ENCODE assay signal across 24 mouse cellular contexts in genomic region chr10:13289252-13289961, GRCm38 (mm10).
DNase-seq lines count a peak whose midpoint lies in the region; ATAC-seq and TF ChIP-seq lines count a peak whose summit lies in the region.
"Had no signal": no experiment of that assay in that cellular context is flagged by ENCODE, and none has a peak within 500 bp of the region (broad histone marks: within the 10 kb centered on the region; RNA-seq: fewer than 3 reads in every experiment).

No protein-coding gene starts in this region.

- H3K36me3 ChIP-seq in forebrain, embryonic 16.5 days (ENCODE audit: control insufficient read depth, insufficient read depth): no peaks in the 10 kb centered on the region
- H3K36me3 ChIP-seq in forebrain, embryonic 11.5 days (ENCODE audit: control insufficient read depth, insufficient read depth, low read length): no peaks in the 10 kb centered on the region
- no peaks in the 10 kb centered on the region for H3K36me3 ChIP-seq in hindbrain, postnatal 0 days (ENCODE audit: insufficient read depth, low read length)
- 0 out of 2 replicates have a peak, but pooled peaks cover 3% of the 10 kb centered on the region for H3K36me3 ChIP-seq in hindbrain, embryonic 10.5 days
- no peaks in the 10 kb centered on the region for H3K36me3 ChIP-seq in midbrain, embryonic 15.5 days (replicated peaks)
- no peaks in the 10 kb centered on the region for H3K36me3 ChIP-seq in intestine, embryonic 15.5 days
- H3K36me3 ChIP-seq: neural tube, embryonic 15.5 days had no signal

- H3K9ac ChIP-seq in forebrain, embryonic 16.5 days (replicated peaks; ENCODE audit: low read depth, low read length): no peak overlapping the region
- no peak overlapping the region for H3K9ac ChIP-seq in forebrain, embryonic 11.5 days (ENCODE audit: low read length)
- no peak overlapping the region for H3K9ac ChIP-seq in hindbrain, postnatal 0 days (replicated peaks; ENCODE audit: low read length)
- H3K9ac ChIP-seq in midbrain, embryonic 15.5 days: no peak overlapping the region
- H3K9ac ChIP-seq in intestine, embryonic 15.5 days: no peak overlapping the region
- H3K9ac ChIP-seq: embryonic facial prominence, embryonic 12.5 days; forebrain, embryonic 13.5 days; heart, embryonic 15.5 days; limb, embryonic 12.5 days; neural tube, embryonic 15.5 days had no signal

- H3K9me3 ChIP-seq in forebrain, embryonic 16.5 days (ENCODE audit: control insufficient read depth, low read length): no peaks in the 10 kb centered on the region
- no peaks in the 10 kb centered on the region for H3K9me3 ChIP-seq in forebrain, embryonic 11.5 days (ENCODE audit: control insufficient read depth, low read length)
- H3K9me3 ChIP-seq in hindbrain, postnatal 0 days (ENCODE audit: low read length): no peaks in the 10 kb centered on the region
- no peaks in the 10 kb centered on the region for H3K9me3 ChIP-seq in hindbrain, embryonic 10.5 days
- no peaks in the 10 kb centered on the region for H3K9me3 ChIP-seq in midbrain, embryonic 15.5 days
- no peaks in the 10 kb centered on the region for H3K9me3 ChIP-seq in intestine, embryonic 15.5 days
- H3K9me3 ChIP-seq: embryonic facial prominence, embryonic 12.5 days; forebrain, embryonic 13.5 days; heart, embryonic 15.5 days; limb, embryonic 12.5 days; neural tube, embryonic 15.5 days had no signal

- no peaks in the 10 kb centered on the region for H3K27me3 ChIP-seq in forebrain, embryonic 16.5 days (replicated peaks; ENCODE audit: control insufficient read depth, insufficient read depth, low read length)
- no peaks in the 10 kb centered on the region for H3K27me3 ChIP-seq in forebrain, embryonic 11.5 days (ENCODE audit: control insufficient read depth, insufficient read depth, low read length)
- no peaks in the 10 kb centered on the region for H3K27me3 ChIP-seq in hindbrain, postnatal 0 days (ENCODE audit: insufficient read depth, low read length)
- H3K27me3 ChIP-seq in hindbrain, embryonic 10.5 days (ENCODE audit: insufficient read depth, poor library complexity, severe bottlenecking): no peaks in the 10 kb centered on the region
- H3K27me3 ChIP-seq in midbrain, embryonic 15.5 days (replicated peaks): no peaks in the 10 kb centered on the region
- no peaks in the 10 kb centered on the region for H3K27me3 ChIP-seq in intestine, embryonic 15.5 days (replicated peaks)
- H3K27me3 ChIP-seq: embryonic facial prominence, embryonic 12.5 days; forebrain, embryonic 13.5 days; heart, embryonic 15.5 days; limb, embryonic 12.5 days; neural tube, embryonic 15.5 days had no signal

- TF ChIP-seq CTCF in hindbrain, postnatal 0 days (IDR thresholded peaks at IDR 0.05; ENCODE audit: low read depth): no peak

- no peak overlapping the region for H3K4me2 ChIP-seq in forebrain, embryonic 16.5 days (ENCODE audit: low read length)
- H3K4me2 ChIP-seq in forebrain, embryonic 11.5 days (ENCODE audit: low read depth, low read length, severe bottlenecking): no peak overlapping the region
- H3K4me2 ChIP-seq in hindbrain, postnatal 0 days (ENCODE audit: low read depth, low read length): no peak overlapping the region
- H3K4me2 ChIP-seq in midbrain, embryonic 15.5 days: no peak overlapping the region
- no peak overlapping the region for H3K4me2 ChIP-seq in intestine, embryonic 15.5 days (replicated peaks)
- H3K4me2 ChIP-seq: embryonic facial prominence, embryonic 12.5 days; forebrain, embryonic 13.5 days; heart, embryonic 15.5 days; limb, embryonic 12.5 days; liver, embryonic 11.5 days; neural tube, embryonic 15.5 days had no signal

- WGBS in forebrain, embryonic 16.5 days: 81% methylated on average over 8 of the region's 8 CpGs
- WGBS in forebrain, embryonic 11.5 days: 87% methylated on average over 8 of the region's 8 CpGs
- 82% methylated on average over 8 of the region's 8 CpGs for WGBS in hindbrain, postnatal 0 days
- WGBS in hindbrain, embryonic 10.5 days: 90% methylated on average over 8 of the region's 8 CpGs
- 77% methylated on average over 8 of the region's 8 CpGs for WGBS in midbrain, embryonic 15.5 days
- 88% methylated on average over 8 of the region's 8 CpGs for WGBS in intestine, embryonic 15.5 days

- H3K27ac ChIP-seq in forebrain, embryonic 16.5 days (ENCODE audit: low read length): no peak overlapping the region
- H3K27ac ChIP-seq in forebrain, embryonic 11.5 days (ENCODE audit: low read depth, low read length): no peak overlapping the region
- no peak overlapping the region for H3K27ac ChIP-seq in hindbrain, postnatal 0 days
- no peak overlapping the region for H3K27ac ChIP-seq in hindbrain, embryonic 10.5 days
- H3K27ac ChIP-seq in midbrain, embryonic 15.5 days: no peak overlapping the region
- no peak overlapping the region for H3K27ac ChIP-seq in intestine, embryonic 15.5 days
- H3K27ac ChIP-seq: embryonic facial prominence, embryonic 12.5 days; forebrain, embryonic 13.5 days; heart, embryonic 15.5 days; kidney, postnatal 0 days; limb, embryonic 12.5 days; neural tube, embryonic 15.5 days had no signal

- H3K4me1 ChIP-seq in forebrain, embryonic 16.5 days (replicated peaks; ENCODE audit: control insufficient read depth, insufficient read depth, low read length): no peaks in the 10 kb centered on the region
- H3K4me1 ChIP-seq in forebrain, embryonic 11.5 days (replicated peaks; ENCODE audit: control insufficient read depth, insufficient read depth, low read length): no peaks in the 10 kb centered on the region
- no peaks in the 10 kb centered on the region; the same call in 1 of the 2 replicates for H3K4me1 ChIP-seq in hindbrain, postnatal 0 days (ENCODE audit: insufficient read depth, low read length)
- peaks cover 9% of the 10 kb centered on the region for H3K4me1 ChIP-seq in hindbrain, embryonic 10.5 days (replicated peaks)
- no peaks in the 10 kb centered on the region for H3K4me1 ChIP-seq in midbrain, embryonic 15.5 days
- no peaks in the 10 kb centered on the region for H3K4me1 ChIP-seq in intestine, embryonic 15.5 days (replicated peaks)
- H3K4me1 ChIP-seq: embryonic facial prominence, embryonic 12.5 days; limb, embryonic 12.5 days had no signal

- peak; percentile 38; the same call in 1 of the 2 replicates for ATAC-seq in forebrain, embryonic 16.5 days
- ATAC-seq in forebrain, embryonic 11.5 days (replicated peaks; ENCODE audit: low FRiP score): no peak
- peak; percentile 70 for ATAC-seq in hindbrain, postnatal 0 days
- peak; percentile 78 for ATAC-seq in midbrain, embryonic 15.5 days (replicated peaks)
- ATAC-seq in intestine, embryonic 15.5 days: no peak
- ATAC-seq: forebrain, embryonic 13.5 days had no signal

- no peak overlapping the region for H3K4me3 ChIP-seq in forebrain, embryonic 16.5 days (replicated peaks; ENCODE audit: low read length)
- no peak overlapping the region for H3K4me3 ChIP-seq in forebrain, embryonic 11.5 days (ENCODE audit: low read depth, low read length)
- H3K4me3 ChIP-seq in hindbrain, postnatal 0 days (ENCODE audit: low read length): no peak overlapping the region
- H3K4me3 ChIP-seq in hindbrain, embryonic 10.5 days: no peak overlapping the region
- no peak overlapping the region for H3K4me3 ChIP-seq in midbrain, embryonic 15.5 days
- H3K4me3 ChIP-seq in intestine, embryonic 15.5 days (replicated peaks): no peak overlapping the region
- H3K4me3 ChIP-seq: embryonic facial prominence, embryonic 12.5 days; forebrain, embryonic 13.5 days; heart, embryonic 15.5 days; limb, embryonic 12.5 days; neural tube, embryonic 15.5 days had no signal

- no peak for DNase-seq in forebrain, embryonic 11.5 days (ENCODE audit: low spot score)
- peak; percentile 21 for DNase-seq in hindbrain, postnatal 0 days (ENCODE audit: low spot score)
- no peak for DNase-seq in hindbrain, embryonic 10.5 days (ENCODE audit: low spot score)
- peak; percentile 5 for DNase-seq in R1 (ENCODE audit: low read depth, low spot score)
- DNase-seq in adrenal gland, postnatal 10 days: no peak
- DNase-seq: cerebellum, adult 2 months; cerebellum, postnatal 25 days; gastrocnemius, postnatal 36 days; heart, postnatal 36 days; kidney, adult 2 months; lung, adult 18-20 months; lung, postnatal 10 days; right cerebral cortex, adult 18-20 months; thymus, adult 2 months had no signal

Comparison
In these comparisons a context has a peak if more than half of its experiments do, and no peak if none do; other contexts are left out.
1. ATAC-seq: peak in forebrain, embryonic 16.5 days (single experiment), hindbrain, postnatal 0 days (single experiment) and midbrain, embryonic 15.5 days (single experiment); none in forebrain, embryonic 11.5 days (single experiment) and intestine, embryonic 15.5 days (single experiment).
2. DNase-seq: peak in hindbrain, postnatal 0 days (single experiment) and R1 (single experiment); none in forebrain, embryonic 11.5 days (single experiment), hindbrain, embryonic 10.5 days (single experiment) and adrenal gland, postnatal 10 days (single experiment).